Mouse (Mus musculus) myocyte (in vitro differentiated cells): ENCODE measurements around the gene Pecam1. TPM values are rescaled to one million over a fixed set of nuclear protein-coding genes. Genes with fewer than 3 reads are reported as not detected.
A peak's percentile ranks its signal among the peaks of the same experiment; 100 is the strongest.
"Not testable (repeated sequence)": the region's sequence is repeated elsewhere in the genome, so short reads cannot be mapped to it uniquely, and the experiment has no call there.

Experiments used
- H3K27me3 ChIP-seq: one replicate; pipeline ENCODE4 v1.6.1; 2011; ENCODE audit not compliant: control insufficient read depth, insufficient read depth, insufficient read length
- H3K36me3 ChIP-seq: one replicate; pipeline ENCODE4 v1.6.1; 2011; ENCODE audit not compliant: control insufficient read depth, insufficient read depth
- H3K4me2 ChIP-seq: one replicate; pipeline ENCODE4 v1.6.1; 2011; ENCODE audit warnings: low read depth, control low read depth
- H3K4me3 ChIP-seq: one replicate; pipeline ENCODE4 v1.5.1; 2011; ENCODE audit warnings: mild to moderate bottlenecking, control low read depth, moderate library complexity
- H3K79me2 ChIP-seq: one replicate; pipeline ENCODE4 v1.6.1; 2011; ENCODE audit not compliant: control insufficient read depth, insufficient read depth
- H3ac ChIP-seq: one replicate; pipeline ENCODE4 v1.6.1; 2011; ENCODE audit not compliant: control insufficient read depth, insufficient read length
- CEBPB ChIP-seq: IDR thresholded peaks from 2 replicates; pipeline ENCODE4 v1.6.1; 2011; ENCODE audit warnings: mild to moderate bottlenecking, moderate library complexity; ENCODE audit not compliant: poor library complexity, insufficient read depth, severe bottlenecking
- E2F4 ChIP-seq: IDR thresholded peaks from one replicate; pipeline ENCODE4 v1.6.1; 2011; ENCODE audit warnings: mild to moderate bottlenecking, control low read depth, moderate library complexity; ENCODE audit not compliant: insufficient read depth
- MAX ChIP-seq: IDR thresholded peaks from one replicate; pipeline ENCODE4 v1.6.1; 2011; ENCODE audit warnings: low read depth, mild to moderate bottlenecking, control low read depth
- MYOD1 ChIP-seq, 3 experiments: IDR thresholded peaks; one replicate each; pipeline ENCODE4 v1.6.1; 2011; ENCODE audit warnings: control low read depth in 2 of 3, low read depth in 2 of 3, mild to moderate bottlenecking in 2 of 3, moderate library complexity in 1 of 3; ENCODE audit not compliant: insufficient read length in 2 of 3, control insufficient read depth in 1 of 3
- MYOG ChIP-seq, 3 experiments: IDR thresholded peaks; one replicate each; pipeline ENCODE4 v1.6.1; 2011; ENCODE audit warnings: control low read depth in 2 of 3, low read depth in 2 of 3, mild to moderate bottlenecking in 2 of 3; ENCODE audit not compliant: insufficient read length in 2 of 3, control insufficient read depth in 1 of 3, insufficient read depth in 1 of 3
- POLR2A ChIP-seq: IDR thresholded peaks from one replicate; pipeline ENCODE4 v1.6.1; 2011; ENCODE audit warnings: low read depth, mild to moderate bottlenecking, control low read depth, moderate library complexity; ENCODE audit not compliant: insufficient read length
- POLR2AphosphoS2 ChIP-seq: IDR thresholded peaks from one replicate; pipeline ENCODE4 v1.6.1; 2011; ENCODE audit warnings: low read depth, control low read depth; ENCODE audit not compliant: insufficient read length
- REST ChIP-seq: IDR thresholded peaks from one replicate; pipeline ENCODE4 v1.6.1; 2011; ENCODE audit warnings: mild to moderate bottlenecking, control low read depth, moderate library complexity; ENCODE audit not compliant: insufficient read depth, insufficient read length
- SRF ChIP-seq: IDR thresholded peaks from one replicate; pipeline ENCODE4 v1.6.1; 2011; ENCODE audit warnings: low read depth; ENCODE audit not compliant: control insufficient read depth, insufficient read length
- TCF12 ChIP-seq: IDR thresholded peaks from one replicate; pipeline ENCODE4 v1.6.1; 2011; ENCODE audit warnings: mild to moderate bottlenecking, control low read depth; ENCODE audit not compliant: poor library complexity, insufficient read depth, severe bottlenecking
- TCF3 ChIP-seq: IDR thresholded peaks from one replicate; pipeline ENCODE4 v1.6.1; 2011; ENCODE audit warnings: low read depth, control low read depth; ENCODE audit not compliant: insufficient read length
- USF1 ChIP-seq: IDR thresholded peaks from one replicate; pipeline ENCODE4 v1.6.1; 2011; ENCODE audit warnings: low read depth, mild to moderate bottlenecking, control low read depth, moderate library complexity
- polyA plus RNA-seq: library from polyadenylated mRNA; unstranded; fragments of >200 nt; fragmentation: generic; extraction: Trizol; gene quantifications from one replicate; pipeline ENCODE4 v1.2.1, GENCODE M21; 2012; ENCODE audit warnings: missing spikeins

Gene Pecam1
- polyA plus RNA-seq, 1 experiment, result 0.01 TPM

DNA sequence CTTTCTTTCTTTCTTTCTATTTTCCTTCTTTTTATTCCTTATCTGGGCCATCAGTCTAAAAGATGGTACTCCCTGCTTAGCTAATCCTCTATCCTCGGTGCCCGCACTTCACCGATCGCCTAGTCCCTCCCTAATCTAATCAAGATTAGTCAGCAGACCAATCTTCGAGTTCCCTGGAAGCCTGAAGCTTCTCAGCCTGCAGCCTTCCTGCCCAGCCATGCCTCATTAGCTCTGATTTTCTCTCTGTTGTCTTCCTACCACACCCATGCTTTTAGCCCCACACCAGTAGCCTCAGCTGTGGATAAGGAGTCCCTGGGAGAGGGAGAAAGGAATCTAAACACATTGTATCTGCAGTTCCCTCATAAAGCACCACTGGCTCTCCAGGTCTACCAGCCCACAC, 5.2 kb upstream of the Pecam1 start:
- H3K4me3 ChIP-seq, result no peak overlapping the region
- no peaks in the 10 kb centered on the region for H3K79me2 ChIP-seq
- TF ChIP-seq TCF12 (no peak), SRF (no peak), TCF3 (no peak), USF1 (no peak), E2F4 (no peak), POLR2A (no peak), REST (no peak), MYOG (IDR thresholded peaks at IDR 0.05; ENCODE audit: control insufficient read depth in 1 of 3, insufficient read depth in 1 of 3, insufficient read length in 2 of 3, low read depth in 2 of 3) (no peak), MYOD1 (IDR thresholded peaks at IDR 0.05; ENCODE audit: control insufficient read depth in 1 of 3, insufficient read length in 2 of 3, low read depth in 2 of 3) (no peak), POLR2AphosphoS2 (no peak), CEBPB (no peak), MAX (no peak)
- no peak overlapping the region for H3ac ChIP-seq
- no peaks in the 10 kb centered on the region for H3K36me3 ChIP-seq
- no peaks in the 10 kb centered on the region for H3K27me3 ChIP-seq
- no peak overlapping the region for H3K4me2 ChIP-seq

- Histone ChIP-seq H3K36me3 (no peaks in the 10 kb centered on the region), H3K79me2 (no peaks in the 10 kb centered on the region), H3K4me3 (no peak overlapping the region), H3K27me3 (no peaks in the 10 kb centered on the region), H3ac (no peak overlapping the region), H3K4me2 (no peak overlapping the region)
- TF ChIP-seq MYOG (IDR thresholded peaks at IDR 0.05; ENCODE audit: control insufficient read depth in 1 of 3, insufficient read depth in 1 of 3, insufficient read length in 2 of 3, low read depth in 2 of 3) (no peak), MYOD1 (IDR thresholded peaks at IDR 0.05; ENCODE audit: control insufficient read depth in 1 of 3, insufficient read length in 2 of 3, low read depth in 2 of 3) (no peak), REST (no peak), POLR2A (no peak), MAX (no peak), POLR2AphosphoS2 (no peak), USF1 (no peak), SRF (no peak), E2F4 (no peak), TCF12 (no peak), CEBPB (no peak), TCF3 (no peak)
Measured at GRCm38 (mm10) chr11:106753314-106753713, 2.9 kb upstream of the Pecam1 start.

- Histone ChIP-seq H3K27me3 (no peaks in the 10 kb centered on the region), H3K79me2 (no peaks in the 10 kb centered on the region), H3K4me2 (peak overlapping the region; percentile 58), H3K36me3 (no peaks in the 10 kb centered on the region), H3ac (no peak overlapping the region), H3K4me3 (peak overlapping the region; percentile 2)
- TF ChIP-seq MYOG (IDR thresholded peaks at IDR 0.05; ENCODE audit: control insufficient read depth in 1 of 3, insufficient read depth in 1 of 3, insufficient read length in 2 of 3, low read depth in 2 of 3), result no peak
- no peak for TF ChIP-seq POLR2AphosphoS2
- TF ChIP-seq USF1, result no peak
- TF ChIP-seq REST, result no peak
- TF ChIP-seq CEBPB, result no peak
- TF ChIP-seq TCF12, result no peak
- no peak for TF ChIP-seq POLR2A
- no peak for TF ChIP-seq MAX
- TF ChIP-seq MYOD1 (IDR thresholded peaks at IDR 0.05; ENCODE audit: control insufficient read depth in 1 of 3, insufficient read length in 2 of 3, low read depth in 2 of 3), result no peak
Measured at GRCm38 (mm10) chr11:106752103-106752502, 1.7 kb upstream of the Pecam1 start.

GRCm38 (mm10) chr11:106751039-106752018, 901 bp upstream of the Pecam1 start, which contains the start of gene Milr1:
TSS of gene Milr1 (plus strand) at chr11:106751226.
- Histone ChIP-seq H3ac (no peak within 1 kb of the TSS), H3K27me3 (no peaks in the 10 kb centered on the region), H3K36me3 (no peaks in the 10 kb centered on the region), H3K4me2 (peak within 1 kb of the TSS; percentile 58), H3K4me3 (peak within 1 kb of the TSS; percentile 2), H3K79me2 (no peaks in the 10 kb centered on the region)
- TF ChIP-seq USF1 (no peak), MYOD1 (IDR thresholded peaks at IDR 0.05; ENCODE audit: control insufficient read depth in 1 of 3, insufficient read length in 2 of 3, low read depth in 2 of 3) (peak; percentile 7 to 81 (median 76)), TCF12 (peak; percentile 15), CEBPB (no peak)

DNA sequence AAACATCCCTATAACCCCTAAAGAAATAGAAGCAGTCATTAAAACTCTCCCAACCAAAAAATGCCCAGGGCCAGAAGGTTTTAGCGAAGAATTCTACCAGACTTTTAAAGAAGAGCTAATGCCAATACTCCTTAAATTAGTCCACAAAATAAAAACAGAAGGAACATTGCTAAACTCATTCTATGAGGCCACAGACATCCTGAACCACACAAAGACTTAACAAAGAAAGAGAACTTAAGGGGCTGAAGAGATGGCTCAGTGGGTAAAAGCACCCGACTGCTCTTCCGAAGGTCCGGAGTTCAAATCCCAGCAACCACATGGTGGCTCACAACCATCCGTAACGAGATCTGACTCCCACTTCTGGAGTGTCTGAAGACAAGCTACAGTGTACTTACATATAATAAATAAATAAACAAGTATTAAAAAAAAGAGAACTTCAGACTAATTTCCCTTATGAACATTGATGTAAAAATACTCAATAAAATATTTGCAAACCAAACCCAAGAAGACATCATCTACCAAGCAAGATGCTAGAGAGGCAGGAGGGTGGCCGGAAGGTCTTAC, 789 bp downstream of the Pecam1 start:
- H3K4me2 ChIP-seq, H3K4me3 ChIP-seq, H3K79me2 ChIP-seq, H3K27me3 ChIP-seq, H3K36me3 ChIP-seq, H3ac ChIP-seq: not testable (repeated sequence)
